Mouse (Mus musculus) forelimb bud, embryonic 11.5 days (tissue): ENCODE measurements around the gene Zfp827.
"Not testable (repeated sequence)": the region's sequence is repeated elsewhere in the genome, so short reads cannot be mapped to it uniquely, and the experiment has no call there.

ENCODE experiments used
- DNase-seq: peaks from one replicate; pipeline ENCODE4 v3.0.0-alpha.2; 2012; ENCODE audit warnings: low read depth, low spot score

Gene Zfp827

DNA sequence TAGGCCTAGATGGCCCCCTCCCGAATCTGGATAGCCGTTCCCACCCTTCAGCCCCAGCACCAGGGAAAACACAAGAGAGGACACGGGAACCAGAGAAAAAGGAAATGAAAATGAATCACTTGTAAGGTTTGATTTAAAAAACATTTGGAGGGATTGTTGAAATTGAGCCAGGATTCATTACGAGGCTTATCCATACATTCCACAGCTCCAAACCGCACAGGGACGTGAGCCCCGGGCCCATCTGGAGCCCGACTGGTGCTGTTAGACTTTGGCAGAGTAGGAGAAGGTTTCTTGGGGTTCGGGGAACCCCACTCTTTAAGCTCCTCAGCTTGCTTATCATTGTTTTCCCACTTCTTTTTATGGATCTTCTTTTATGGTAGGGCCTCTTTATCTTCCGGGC is 76.9 kb downstream of the Zfp827 start:
- DNase-seq: no peak

DNA sequence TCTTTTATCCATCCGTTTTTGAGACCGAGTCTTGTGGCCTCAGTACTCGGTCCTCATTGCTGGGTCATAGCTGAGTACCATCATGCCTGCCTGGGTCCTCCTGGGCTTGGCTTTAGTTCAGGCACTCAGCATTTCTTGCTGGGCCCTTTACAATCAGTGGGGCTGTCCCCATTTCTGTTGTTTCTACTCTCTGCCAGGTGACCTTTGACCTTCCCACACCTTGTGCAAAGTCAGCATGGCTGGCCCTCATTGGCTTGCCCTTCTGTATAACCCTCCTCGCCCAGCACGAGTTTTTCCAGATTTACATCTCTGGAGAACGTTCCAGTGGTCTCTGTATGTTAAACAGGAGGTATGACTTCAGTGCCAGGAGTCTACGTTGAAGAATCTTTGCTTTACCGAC is 83.2 kb downstream of the Zfp827 start:
- DNase-seq: no peak

DNA sequence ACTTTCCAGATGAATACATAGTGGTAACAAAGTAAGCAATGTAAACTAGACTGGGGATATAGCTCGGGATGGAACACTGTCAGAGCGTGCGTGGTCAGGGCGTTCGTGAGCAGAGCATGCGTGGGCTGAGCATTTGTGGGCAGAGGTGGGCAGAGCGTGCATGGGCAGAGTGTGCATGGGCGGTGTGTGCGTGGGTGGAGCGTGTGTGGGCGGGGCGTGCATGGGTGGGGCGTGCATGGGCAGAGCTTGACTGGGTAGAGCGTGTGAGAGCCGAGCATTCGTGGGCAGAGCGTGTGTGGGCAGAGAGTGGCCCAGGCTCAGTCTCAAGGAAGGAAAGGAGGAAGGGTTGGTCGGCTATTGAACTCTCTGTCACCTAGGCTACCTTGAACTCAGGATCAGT is 84.2 kb downstream of the Zfp827 start:
- no peak for DNase-seq

DNA sequence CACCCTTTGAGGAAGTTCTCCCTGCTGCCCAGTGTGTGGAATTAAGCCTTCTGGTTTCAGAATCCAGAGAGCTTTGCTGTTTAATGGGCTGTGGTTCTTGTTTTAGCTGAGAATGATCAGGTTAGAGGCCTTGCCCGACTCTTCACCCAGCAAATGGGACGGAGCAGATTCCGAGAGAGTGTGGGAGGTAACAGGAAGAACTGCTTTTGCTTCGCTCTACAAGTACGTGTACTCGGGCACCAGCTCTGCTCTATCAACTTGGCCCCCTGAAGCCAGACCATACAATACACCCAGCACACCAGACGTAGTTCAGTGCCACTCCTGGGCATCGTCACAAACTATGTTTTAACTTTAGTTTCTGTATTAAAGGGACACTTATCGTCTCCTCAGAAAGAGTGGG is 85.3 kb downstream of the Zfp827 start:
- DNase-seq: no peak

DNA sequence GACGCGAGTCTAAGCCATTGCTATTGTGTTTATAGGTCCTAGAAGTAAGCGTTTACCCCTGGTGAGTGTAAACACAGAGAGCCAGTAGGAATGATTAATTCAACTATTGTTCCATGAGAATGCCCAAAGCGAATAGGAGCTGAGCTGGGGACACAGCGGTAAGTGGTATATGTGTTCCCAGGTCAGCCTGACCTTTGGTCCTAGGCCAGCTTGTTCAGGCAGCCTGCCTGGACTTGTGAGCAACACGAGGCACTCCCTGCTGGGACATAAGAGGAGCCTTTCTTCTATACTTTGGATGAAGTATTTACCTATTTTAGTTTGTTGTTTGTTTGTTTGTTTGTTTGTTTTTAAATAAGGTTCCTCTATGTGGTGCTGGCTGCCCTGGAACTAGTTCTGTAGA is 86.3 kb downstream of the Zfp827 start:
- DNase-seq: no peak

DNA sequence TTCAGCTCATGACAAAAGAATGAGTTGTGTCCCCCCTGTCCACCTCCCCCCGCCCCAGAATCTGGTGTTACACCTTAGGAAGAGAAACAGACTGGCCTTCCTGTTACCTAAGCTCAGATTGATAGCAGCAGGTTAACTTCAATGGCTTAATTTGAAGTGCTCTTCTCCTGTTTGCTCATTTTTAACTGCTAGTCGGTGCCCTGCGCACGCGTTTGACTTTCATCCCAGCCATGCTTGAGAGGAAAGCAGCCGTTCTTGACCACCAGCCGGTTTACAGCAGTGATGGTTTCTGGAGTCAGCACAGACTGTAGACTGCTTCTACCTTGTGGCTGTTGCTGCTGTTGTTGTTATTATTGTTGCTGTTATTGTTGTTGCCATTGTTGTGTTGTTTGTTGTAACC is 88.2 kb downstream of the Zfp827 start:
- no peak for DNase-seq

DNA sequence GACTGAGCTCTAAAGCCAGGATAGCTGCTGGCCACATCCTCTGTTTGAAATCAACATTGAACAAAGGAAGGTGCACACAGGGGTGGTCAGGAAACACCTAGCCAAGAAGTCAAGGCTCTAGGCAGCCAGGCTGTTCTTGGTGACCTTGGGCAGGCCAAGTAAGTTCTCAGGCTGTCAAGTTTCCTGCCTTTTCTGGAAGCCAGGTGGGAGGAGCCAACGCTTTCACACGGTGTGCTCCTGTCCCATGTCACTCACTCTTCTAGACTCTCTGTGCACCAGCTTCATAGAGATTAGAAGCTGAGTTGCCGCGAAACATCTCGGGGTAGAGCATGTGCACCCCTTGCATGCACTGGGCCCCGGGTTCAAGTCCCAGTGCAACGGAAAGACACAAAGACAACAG is 89.5 kb downstream of the Zfp827 start:
- no peak for DNase-seq

DNA sequence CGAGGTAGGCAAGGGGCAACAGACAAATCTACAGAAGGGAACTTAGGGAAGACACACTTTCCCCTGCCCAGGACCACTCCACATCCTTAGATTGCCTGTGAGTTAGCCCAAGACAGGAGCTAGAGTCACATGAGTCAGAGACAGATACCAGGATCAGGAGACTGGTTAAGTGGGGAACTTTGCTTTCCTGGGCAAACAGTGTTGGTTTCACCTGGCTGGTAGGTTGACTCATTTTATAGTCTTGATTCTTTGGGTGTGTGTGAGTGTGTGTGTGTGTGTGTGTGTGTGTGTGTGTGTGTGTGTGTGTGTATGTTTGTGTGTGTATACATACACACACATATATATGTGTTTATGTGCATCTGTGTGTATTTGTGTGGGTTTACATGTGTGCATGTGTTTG is 93.4 kb downstream of the Zfp827 start:
- DNase-seq: no peak

DNA sequence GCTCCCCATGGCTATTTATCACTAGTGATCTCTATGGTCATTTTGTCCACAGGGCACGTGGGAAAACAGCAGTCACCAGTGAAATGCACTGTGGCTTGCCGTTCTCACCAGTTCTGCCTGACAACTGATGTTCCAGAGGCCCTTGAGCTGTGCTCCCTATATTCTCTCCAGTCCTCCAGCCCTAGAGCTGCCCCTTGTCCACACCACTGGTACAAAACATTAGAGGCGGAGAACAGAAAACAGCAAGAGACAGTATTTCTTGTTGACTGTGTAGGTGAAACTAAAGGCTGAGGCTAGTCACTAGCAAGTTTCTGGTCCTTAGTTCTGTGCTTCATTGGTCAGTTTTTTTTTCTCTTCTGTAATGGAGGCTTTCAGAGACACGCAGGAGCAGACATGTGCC is 96.0 kb downstream of the Zfp827 start:
- DNase-seq: no peak

DNA sequence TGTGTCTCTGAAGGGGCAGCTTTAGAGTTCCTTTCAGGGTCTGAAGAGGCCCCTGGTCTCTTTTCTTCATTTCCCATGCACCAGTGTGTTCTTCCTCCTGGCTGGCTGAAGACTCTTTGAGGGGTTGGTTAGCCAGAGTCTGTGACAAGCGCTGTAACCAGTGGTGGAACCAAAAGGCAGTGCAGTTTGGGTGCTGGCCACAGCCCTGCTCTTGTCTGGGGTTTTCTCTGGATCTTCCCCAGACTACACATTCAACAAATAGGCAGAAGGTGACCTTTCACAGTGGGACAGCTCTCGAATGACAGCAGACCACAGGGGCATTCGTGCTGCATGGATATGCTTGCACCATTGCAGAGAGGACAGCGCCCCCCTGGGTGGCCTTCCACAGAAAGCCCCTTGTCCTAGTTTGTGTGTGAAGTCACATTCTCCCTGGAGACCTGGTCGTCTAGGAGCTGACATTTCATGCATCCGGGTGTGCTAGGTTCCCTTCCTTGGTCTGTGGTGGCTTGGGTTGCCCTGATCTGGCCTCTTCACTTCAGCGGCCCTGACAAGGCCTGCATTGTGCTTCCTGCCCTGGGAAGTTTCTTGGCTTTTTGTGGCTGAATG is 99.1 kb downstream of the Zfp827 start:
- no peak for DNase-seq

DNA sequence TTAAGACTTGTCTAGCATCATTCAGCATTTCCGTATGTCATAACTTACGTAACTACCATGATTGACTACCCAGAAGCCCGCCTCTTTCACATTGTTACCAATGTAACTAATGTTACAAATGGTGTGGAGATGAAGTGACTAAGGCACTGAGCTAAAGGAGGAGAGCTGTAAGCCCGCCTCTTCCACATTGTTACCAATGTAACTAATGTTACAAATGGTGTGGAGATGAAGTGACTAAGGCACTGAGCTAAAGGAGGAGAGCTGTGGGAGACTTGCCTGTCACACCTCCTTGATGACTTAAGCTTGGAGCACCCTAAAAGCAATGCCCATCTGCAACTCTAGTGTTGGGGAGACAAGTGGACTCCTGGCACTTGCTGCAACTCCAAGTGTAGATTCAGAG is 100.3 kb downstream of the Zfp827 start:
- not testable (repeated sequence) for DNase-seq

DNA sequence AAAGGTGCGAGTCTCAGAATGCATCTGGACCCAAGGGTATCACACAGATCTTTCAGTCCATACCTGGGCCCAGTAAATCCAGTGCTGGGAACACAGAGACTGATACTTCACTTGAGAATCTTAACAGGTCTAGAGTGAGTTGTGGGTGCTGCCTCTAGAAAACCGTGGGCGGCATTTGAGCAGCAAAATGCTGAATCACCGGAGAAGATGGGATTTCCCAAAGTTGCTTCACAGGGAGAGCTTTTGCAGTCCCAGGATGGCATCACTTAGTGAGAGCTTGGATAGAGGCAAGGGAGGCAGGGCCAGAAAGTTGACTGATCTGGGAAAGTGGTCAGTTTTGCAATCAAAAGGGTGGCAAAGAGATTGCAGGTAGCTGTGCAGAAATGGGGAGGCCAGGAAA is 111.4 kb downstream of the Zfp827 start:
- no peak for DNase-seq

DNA sequence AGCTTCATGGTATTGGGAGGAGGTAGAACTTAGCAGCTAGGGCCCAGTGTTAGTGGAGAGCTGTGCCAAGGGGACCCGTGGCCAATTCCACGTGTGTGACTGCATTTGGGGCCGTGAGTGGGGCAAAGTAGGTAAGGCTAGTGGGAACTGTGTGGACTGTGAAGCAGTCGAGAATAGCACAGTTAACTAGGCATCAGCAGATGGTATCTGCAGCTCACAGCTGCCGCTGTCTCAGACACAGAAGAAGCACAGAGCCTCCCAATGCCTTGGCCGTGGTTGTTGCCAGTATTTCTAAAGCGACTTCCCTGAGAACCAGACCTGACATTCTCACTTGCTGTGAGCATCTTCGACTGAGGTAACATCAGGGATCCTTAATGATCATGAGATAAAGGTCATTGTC is 112.7 kb downstream of the Zfp827 start:
- DNase-seq: no peak

DNA sequence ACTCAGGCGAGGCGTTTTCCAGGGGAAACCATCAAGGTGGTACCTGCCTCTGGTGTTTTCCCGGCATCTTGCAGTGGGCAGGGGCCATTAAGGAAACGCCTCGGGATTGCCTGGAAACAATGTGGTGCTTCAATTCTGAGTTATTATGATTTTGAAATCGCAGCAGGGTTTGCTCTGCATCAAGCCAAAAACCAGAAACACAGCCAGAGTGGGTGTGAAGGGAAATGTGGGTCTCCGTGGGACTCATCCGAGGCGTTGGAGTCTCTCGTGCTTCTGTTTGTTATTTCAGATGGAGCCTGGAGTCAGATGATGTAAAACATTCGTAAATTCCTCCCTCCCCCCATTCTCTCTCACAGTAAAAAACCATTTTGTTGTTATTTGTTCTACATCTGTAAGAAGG is 113.4 kb downstream of the Zfp827 start:
- DNase-seq: no peak

DNA sequence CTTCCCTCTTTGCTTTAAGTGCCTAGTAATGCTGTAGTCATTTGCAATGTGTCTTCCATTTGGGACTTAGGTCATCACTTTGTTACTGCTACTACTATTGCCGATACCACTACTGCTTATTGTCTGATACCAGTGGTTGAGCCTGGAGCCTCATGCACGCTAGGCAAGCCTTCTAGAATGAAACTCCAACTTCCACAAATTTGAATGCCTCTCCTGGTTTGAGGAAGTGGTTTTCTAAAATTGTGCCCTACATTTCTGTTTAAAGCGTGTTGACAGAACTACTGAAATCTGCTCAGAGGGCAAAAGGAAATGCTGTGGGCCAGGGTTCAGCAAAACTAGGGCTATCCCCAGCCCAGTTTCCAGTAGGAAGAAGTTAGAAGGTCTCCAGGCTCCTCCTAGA is 115.5 kb downstream of the Zfp827 start:
- no peak for DNase-seq

DNA sequence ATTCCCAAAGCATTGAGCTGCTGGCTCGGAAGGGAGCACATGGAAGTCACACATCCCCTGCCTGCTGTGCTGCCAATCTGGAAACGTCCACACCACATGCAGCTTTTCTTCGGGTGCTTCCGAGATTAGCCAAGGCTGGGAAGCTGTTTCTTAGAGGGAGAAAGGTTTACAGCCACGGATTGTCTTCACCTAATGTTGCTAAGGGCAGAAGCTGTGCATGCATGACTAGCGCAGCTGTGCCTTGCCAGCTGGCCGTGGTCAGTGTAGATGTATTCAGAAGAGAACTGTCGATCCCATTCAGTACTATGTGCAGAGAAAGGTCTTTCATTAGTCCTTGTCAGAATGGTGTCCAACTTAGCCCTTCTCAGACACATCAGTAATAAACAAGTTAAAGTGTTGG is 117.0 kb downstream of the Zfp827 start:
- DNase-seq: no peak

DNA sequence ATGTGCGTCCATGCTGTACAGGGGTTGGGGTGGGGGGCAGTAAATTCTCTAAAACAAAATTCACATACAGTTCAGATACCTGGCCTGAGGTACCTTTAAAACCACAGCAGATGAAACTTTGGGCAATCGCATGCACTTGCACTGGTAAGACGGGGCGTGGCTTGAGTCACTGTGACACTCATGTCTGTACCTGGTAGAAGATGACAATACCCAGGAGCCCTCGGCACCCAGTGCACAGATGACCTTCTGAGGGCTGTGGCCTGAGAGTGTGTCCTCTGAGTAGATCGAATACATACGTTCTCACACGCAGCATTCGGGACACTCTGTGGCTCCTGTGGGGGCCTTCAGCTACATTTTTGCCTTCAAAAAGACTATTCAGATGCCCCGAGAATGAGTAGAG is 117.4 kb downstream of the Zfp827 start:
- no peak for DNase-seq

DNA sequence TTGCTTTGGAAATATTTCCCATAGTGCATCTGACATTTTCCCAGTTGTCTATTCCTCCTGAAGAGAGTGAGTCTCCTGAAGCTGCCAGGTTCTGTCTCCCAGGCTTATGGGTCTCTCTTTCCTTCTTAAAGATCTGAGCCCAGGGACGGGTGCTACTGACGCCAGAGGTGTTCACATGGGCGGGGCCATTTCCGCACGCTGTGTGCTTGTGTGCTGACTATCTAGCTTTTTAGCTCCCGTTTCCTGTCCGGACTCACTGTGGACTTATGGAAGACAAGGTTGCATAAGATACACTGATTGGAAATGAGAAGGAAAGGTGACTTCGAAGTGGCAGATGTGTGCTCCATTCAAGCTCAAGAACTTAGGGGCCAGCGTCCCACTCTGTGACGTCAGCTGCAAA is 120.6 kb downstream of the Zfp827 start:
- DNase-seq: no peak

DNA sequence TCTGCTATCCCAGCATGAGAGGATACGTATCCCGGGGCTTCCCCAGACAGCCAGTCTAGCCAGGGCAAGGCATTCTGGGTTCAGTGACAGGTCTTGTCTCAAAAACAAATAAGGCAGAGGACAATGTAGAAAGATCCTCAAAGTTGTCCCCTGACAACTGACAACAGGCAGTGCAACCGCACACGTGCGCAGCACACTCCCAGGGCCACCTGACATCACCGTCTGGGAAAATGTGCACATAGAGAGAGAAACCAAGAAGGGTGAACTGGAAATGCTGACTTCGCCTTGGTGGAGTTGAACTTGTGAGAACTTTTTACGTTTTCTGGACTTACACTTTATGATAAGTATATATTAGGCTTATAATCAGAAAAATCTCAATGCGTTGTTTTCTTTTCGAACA is 121.6 kb downstream of the Zfp827 start:
- no peak for DNase-seq

DNA sequence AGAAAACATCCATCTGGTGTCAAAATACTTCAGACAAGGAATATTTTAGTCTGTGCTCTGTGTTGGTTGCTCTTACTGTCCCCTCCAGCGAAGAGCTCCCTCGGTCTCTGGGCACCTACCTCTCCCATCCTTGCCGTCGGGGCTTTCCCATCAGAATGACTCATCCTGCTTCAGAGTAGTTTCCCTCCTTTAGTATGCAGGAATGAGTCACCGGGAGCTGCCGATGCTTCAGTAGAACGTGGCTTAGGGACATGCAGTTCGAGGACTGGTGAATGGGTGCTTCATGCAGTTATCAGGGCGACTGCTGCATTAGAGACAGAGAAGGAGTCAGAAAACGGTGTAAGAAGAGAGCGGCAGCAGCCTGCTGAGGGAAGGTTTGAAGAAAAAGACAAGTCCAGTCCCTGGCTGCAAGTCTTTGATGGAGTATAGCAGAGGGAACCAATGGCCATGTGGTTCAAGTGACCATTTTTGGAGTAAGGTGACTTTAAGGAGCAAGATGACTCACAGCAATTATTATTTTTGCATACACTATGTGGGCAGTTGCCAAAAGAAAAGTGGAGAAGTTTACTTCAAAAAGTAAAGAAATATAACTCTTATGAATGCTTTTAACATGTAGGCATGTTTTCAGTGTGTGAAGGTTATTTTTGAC is 122.4 kb downstream of the Zfp827 start:
- no peak for DNase-seq

DNA sequence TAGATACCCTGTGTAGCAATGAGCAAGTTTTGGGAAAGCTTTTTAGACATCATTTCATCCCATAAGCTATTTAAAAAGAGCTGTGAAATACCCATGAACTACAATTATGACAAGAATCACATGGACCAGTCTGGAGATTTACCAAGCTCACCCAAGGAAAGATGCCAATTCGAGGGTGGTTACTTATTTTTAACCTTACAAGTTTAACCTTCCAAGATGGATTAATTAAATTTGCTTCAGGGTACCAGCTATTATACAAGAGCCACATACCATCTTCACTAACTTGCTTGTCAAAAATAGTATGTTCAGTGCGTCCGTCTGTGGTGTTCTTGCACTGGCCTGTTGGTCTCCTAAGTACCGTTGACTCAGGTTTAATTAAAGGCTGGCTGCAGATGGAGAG is 123.4 kb downstream of the Zfp827 start:
- DNase-seq: no peak

DNA sequence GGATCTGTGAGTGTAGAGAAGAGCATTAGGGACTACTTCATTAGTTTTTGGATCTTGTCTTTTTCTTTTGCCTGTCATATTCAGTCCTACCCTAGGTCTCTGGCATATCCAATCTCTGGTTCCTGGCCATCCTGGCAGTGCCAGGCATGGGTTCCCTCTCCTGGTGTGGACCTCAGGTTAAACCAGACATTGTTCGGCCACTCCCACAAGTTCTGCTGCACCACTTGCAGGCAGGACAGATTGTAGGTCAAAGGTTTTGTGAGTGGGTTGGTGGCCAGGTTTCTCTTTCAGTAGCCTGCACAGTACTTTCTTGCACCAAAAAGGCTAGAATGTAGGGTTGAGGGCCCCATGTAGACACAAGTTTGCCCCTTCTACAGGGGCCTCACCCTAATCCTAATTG is 125.0 kb downstream of the Zfp827 start:
- DNase-seq: no peak

DNA sequence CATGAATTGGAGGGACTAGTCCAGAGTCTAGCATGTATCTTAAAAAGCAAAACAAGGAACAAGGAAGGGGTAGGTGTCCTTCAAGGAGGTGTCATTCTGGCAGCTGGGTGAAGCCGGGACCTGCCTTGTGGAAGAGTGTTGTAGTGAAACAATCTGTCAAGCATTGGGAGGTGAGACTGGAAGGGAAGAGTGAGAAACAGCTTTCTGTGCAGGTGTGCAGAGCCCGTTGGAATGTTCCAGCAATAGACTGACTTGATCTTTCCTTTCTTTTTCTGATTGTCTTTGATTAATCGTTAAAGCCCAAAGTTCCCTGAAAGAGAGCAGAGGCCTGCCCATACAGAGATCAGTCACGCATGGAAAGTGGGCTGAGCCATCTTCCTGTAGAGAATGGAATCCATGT is 125.4 kb downstream of the Zfp827 start:
- DNase-seq: no peak

DNA sequence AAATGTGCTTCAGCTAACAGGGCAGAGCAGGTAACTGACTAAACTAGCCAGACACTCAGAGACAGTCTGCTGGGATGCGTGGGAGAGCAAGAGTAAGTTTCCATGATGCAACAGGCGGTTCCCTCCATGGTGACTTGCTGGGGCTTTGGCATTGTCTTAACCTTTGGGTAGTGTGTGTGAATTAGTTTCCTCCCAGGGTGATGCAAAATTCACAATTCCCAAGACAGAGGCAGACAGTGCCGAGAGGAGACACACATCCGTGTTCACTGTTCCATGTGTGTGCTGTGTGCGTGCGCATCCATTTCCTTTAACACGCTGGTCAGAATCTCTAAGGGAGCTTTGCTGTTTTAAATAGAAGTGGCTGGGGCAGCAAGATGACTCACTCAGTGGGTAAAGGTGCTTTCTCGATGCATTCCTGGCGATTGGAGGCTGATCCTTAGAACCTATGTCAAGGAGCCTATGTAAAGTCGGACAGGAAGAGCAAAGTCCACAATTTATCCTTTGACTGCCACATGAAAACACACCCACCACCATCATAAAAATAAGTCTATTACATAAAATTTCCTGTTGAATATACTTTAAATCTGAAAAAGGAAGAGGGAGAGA is 127.4 kb downstream of the Zfp827 start:
- DNase-seq: no peak
